Mouse (Mus musculus) right cerebral cortex, adult 2 months (tissue): Measurements from ENCODE around the gene Foxo3.

Experiments
- DNase-seq, 2 experiments: peaks; one replicate each; pipeline ENCODE4 v3.0.0; 2021 to 2022; ENCODE audit warnings: low spot score in 2 of 2

The Foxo3 gene

DNA sequence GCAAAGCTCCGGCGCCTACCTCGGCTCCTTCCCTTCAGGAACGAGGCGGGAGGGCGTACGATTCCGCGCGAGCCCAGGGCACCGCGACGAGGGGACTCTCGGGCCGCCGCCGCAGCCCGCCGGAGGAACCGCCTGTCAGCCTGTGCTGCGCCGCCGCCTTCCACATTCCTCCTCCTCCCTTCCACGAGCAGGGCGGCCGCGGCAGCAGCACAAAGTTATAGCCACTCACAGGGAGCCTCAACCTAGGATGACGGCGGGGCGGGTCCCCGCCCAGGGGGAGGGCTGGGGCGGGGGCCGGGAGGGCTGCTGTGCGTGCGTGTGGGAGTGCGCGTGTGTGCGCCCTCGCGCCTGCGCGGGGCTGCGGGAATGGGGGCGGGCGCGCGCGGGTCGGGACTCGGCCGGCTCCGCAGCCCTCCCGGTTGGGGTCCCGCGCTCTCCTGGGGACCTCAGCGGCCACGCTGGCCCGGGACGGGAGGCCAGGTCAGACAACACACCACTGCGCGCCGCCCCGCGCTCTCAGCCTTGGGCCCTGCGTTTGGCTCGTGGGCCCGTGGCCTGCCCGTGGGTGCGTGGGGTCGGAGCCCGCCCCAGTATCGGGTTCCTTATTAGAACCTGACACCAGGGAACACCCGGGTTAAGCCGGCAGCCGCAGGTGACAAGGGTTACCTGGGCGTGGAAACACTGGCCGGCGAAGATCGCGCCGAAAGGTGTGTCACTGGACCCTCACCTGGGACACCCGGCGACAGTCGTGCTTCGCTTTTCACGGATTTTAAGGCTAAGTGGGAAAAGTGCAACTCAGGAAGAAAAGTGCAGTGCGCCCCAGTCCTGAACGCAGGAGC is at the start of gene Foxo3:
Gene Foxo3 (minus strand): TSS at position 249 of the 839 bp plus-strand sequence.
- DNase-seq, result peak; percentile 85 to 87

DNA sequence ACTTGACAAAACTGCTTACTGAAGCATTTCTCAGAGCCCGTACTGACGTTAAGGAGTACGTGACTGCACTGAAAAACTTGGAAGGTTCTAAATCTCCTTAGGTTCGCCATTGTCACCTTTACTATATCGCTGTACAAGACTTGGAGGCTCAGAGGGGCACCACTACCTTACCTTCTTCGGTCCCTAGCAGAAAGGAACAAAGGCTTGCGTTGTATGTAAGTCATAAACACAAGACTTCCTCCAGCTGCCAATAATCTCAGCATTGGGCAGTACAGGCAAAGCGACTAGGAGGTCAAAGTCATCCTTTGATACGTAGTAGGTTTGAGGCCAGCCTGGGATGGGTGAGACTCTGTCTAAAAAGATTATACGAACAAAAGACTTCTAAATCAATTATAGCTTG is 48.8 kb upstream of the Foxo3 start:
- DNase-seq, result no peak

DNA sequence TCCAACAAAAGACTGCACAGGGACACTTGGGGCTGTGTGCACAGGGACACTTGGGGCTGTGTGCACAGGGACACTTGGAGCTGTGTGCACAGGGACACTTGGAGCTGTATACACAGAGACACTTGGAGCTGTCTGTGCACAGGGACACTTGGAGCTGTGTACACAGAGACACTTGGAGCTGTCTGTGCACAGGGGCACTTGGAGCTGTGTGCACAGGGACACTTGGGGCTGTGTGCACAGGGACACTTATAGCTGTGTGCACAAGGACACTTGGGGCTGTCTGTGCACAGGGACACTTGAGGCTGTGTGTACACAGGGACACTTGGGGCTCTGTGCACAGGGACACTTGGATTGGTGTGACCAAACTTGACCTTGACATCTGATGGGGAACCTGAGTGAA is 47.4 kb upstream of the Foxo3 start:
- no peak for DNase-seq

GRCm38 (mm10) chr10:42313222-42313786 is 36.7 kb upstream of the Foxo3 start:
- no peak for DNase-seq

- DNase-seq, result no peak
Observed at GRCm38 (mm10) chr10:42312557-42312956, 36.0 kb upstream of the Foxo3 start.

DNA sequence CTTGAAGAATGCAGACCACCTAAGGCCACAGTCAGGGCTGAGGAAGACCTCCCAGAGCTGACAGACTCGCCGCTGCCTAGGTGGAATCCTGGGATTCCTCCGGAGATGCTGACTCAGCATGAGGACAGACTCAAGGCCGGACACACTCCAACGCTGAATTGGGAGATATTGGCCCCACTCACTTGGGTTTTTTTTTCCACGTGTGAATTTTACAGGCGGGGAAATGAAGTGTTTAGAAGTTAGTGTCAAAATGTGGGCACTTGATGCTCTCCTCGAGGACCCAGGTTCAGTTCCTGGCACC is 32.1 kb upstream of the Foxo3 start:
- DNase-seq, result peak in 1 of 2 experiments; percentile 11

DNA sequence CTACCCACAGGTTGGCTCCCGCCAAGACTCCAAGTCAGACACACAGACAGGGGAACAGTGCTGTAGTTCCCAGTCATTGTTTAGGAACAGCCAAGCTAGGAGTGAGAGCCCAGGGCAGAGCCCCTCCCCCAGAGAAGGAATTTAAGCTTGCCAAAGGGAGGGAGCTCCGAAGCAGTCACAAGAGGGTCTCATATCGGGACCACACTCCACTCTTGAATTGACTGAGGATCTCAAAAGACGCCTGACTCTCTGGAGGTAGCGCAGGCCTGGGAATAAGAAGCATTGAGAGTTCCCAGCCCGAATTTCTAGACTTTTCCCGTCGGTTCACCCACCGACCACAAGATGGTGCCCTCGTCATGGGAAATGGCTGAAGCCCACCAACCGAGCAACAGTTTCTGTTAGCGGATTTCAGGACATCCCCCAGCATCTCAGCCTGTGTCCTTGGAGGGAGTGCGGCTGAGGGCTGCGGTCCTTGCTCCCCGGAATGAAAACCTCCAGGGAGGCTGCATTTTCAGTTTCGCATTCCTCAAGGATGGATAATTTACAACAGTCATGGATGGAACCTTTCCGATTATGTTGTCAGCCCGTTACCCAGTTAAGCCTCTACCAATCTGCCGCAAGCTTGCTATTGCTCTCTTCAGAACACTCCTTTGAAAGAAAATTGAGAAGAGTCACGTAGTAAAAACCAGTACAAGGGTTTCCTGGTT is 31.6 kb upstream of the Foxo3 start:
- DNase-seq, result peak; percentile 88 to 91

- no peak for DNase-seq
Observed at GRCm38 (mm10) chr10:42306422-42306821, 29.9 kb upstream of the Foxo3 start.

GRCm38 (mm10) chr10:42300805-42301204 is 24.2 kb upstream of the Foxo3 start:
- DNase-seq, result no peak

GRCm38 (mm10) chr10:42299967-42300366 is 23.4 kb upstream of the Foxo3 start:
- DNase-seq, result no peak

GRCm38 (mm10) chr10:42299426-42299825 is 22.9 kb upstream of the Foxo3 start:
- DNase-seq, result no peak

DNA sequence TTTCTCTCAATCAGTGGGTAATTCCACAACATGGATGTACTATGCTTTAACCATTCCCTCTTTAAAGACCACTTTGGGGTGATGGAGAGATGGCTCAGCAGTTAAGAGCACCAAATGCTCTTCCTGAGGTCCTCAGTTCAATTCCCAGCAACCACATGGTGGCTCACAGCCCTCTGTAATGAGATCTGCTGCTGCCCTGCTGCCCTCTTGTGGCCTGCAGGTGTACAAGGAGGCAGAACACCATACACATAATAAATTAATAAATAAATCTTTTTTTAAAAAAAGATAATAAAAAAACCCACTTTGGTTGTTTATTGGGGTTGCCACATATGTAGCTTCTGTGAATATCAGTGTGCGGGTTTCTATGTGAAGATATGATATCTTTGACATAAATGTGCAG is 21.4 kb upstream of the Foxo3 start:
- no peak for DNase-seq

- DNase-seq, result no peak
Observed at GRCm38 (mm10) chr10:42297109-42297508, 20.6 kb upstream of the Foxo3 start.

DNA sequence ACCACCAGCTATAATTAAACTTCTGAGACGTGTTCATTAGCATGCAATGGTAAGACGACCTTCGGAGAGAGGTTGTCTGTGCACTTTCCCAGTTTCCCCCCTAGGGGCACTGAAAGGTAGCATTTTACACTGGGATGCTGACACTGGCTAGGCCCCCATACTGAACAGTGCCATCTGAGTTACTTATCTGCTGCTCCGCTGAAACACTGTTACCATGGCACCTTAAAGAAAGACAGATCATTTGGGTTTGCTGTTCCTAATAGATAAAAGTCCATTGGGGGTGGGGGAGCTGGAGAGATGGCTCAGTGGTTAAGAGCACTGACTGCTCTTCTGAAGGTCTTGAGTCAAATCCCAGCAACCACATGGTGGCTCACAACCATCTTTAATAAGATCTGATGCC is 20.0 kb upstream of the Foxo3 start:
- no peak for DNase-seq

- peak in 1 of 2 experiments; percentile 18 for DNase-seq
Observed at GRCm38 (mm10) chr10:42295028-42295427, 18.5 kb upstream of the Foxo3 start.

- no peak for DNase-seq
Observed at GRCm38 (mm10) chr10:42294392-42294791, 17.8 kb upstream of the Foxo3 start.

DNA sequence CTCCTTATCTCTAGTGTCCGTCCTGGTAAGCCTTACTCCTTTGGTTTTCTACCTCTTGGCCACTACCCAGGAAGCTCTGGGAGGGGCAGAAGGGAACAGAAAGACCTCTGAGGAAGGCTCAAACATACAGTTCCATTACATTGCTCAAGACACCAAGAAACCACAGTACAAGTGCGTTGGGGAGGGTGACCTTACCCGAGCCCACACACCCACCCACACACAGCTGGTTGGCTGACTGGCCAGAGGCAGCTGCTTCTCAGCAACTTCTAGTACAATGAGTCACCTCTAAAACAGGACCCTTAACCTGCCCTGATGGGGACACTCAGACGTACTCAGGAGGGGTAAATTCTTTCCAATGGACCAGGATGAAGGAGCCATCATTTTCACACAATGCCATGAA is 17.3 kb upstream of the Foxo3 start:
- DNase-seq, result no peak

DNA sequence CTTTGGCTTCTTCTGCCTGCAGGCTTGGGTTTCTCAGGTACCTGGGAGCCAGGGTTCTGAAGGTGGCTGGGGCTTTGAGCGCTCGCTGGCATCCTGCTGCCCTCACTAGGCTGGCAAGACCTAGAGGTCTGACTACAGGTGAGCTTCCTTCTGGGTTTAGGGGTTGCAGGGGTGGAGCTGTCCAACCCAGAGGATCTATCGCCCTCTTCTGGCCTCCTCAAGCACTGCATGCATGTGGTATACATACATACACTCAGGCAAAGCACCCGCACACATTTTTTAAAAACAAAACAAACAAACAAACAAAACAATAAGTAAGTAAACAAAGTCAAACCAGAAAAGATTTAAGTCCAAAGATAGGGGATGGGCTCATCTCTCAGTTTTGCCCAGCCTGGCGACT is 14.8 kb upstream of the Foxo3 start:
- DNase-seq, result no peak

DNA sequence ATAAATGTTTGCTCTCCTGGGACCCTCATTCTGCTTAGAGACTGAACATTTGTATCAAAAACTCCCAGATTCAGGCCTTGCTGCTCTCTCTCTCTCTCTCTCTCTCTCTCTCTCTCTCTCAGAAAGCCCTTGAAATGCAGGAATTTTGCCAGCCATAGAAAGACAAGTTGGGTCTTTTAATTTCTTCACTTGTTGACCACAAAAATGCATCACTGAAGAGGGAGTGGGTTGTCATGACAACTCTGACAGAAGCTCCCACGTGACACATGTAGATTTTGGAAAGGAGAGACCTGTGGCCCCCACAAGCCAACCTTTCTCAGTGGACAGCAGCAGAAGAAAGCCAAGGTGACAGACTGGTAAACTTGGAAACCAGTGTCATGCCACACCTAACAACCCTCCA is 11.1 kb upstream of the Foxo3 start:
- DNase-seq, result no peak

DNA sequence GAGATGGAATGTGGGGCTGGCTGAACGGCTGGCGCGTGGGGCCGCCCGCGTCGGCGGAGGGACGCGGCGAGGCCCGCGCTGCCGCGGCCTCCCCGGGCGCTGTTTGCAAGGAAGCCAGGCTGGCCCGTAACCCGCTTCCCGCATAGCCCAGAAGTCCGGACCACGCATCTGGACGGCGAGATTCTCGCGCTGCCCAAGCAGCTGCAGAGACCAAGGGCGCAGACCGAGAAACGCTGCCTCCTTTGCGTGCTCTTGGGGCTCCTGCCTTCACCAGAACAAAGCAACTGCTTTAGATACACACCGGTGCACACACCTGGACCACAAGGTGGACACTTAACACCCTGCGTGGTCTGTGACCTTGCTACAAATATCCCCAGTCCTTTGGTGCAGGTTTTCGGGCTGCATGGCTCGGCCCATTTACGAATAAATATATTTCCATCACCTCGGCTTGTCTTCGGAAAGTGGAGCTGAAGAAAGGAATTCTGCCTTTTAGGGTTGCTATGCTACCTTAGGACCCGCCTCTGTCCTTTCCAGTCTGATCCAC is 1.8 kb upstream of the Foxo3 start:
- no peak for DNase-seq

- peak; percentile 98 to 100 for DNase-seq
Observed at GRCm38 (mm10) chr10:42277476-42278306, 1.1 kb upstream of the Foxo3 start.
